Mouse (Mus musculus) myocyte (in vitro differentiated cells): ENCODE data around the gene Lyrm1. TPM values are rescaled to one million over a fixed set of nuclear protein-coding genes. Genes with fewer than 3 reads are reported as not detected.
A peak's percentile ranks its signal among the peaks of the same experiment; 100 is the strongest.

Experiments
- H3K27me3 ChIP-seq: one replicate; pipeline ENCODE4 v1.6.1; 2011; ENCODE audit not compliant: control insufficient read depth, insufficient read depth, insufficient read length
- H3K36me3 ChIP-seq: one replicate; pipeline ENCODE4 v1.6.1; 2011; ENCODE audit not compliant: control insufficient read depth, insufficient read depth
- H3K4me2 ChIP-seq: one replicate; pipeline ENCODE4 v1.6.1; 2011; ENCODE audit warnings: low read depth, control low read depth
- H3K4me3 ChIP-seq: one replicate; pipeline ENCODE4 v1.5.1; 2011; ENCODE audit warnings: mild to moderate bottlenecking, control low read depth, moderate library complexity
- H3K79me2 ChIP-seq: one replicate; pipeline ENCODE4 v1.6.1; 2011; ENCODE audit not compliant: control insufficient read depth, insufficient read depth
- H3ac ChIP-seq: one replicate; pipeline ENCODE4 v1.6.1; 2011; ENCODE audit not compliant: control insufficient read depth, insufficient read length
- CEBPB ChIP-seq: IDR thresholded peaks from 2 replicates; pipeline ENCODE4 v1.6.1; 2011; ENCODE audit warnings: mild to moderate bottlenecking, moderate library complexity; ENCODE audit not compliant: poor library complexity, insufficient read depth, severe bottlenecking
- E2F4 ChIP-seq: IDR thresholded peaks from one replicate; pipeline ENCODE4 v1.6.1; 2011; ENCODE audit warnings: mild to moderate bottlenecking, control low read depth, moderate library complexity; ENCODE audit not compliant: insufficient read depth
- MAX ChIP-seq: IDR thresholded peaks from one replicate; pipeline ENCODE4 v1.6.1; 2011; ENCODE audit warnings: low read depth, mild to moderate bottlenecking, control low read depth
- MYOD1 ChIP-seq, 3 experiments: IDR thresholded peaks; one replicate each; pipeline ENCODE4 v1.6.1; 2011; ENCODE audit warnings: control low read depth in 2 of 3, low read depth in 2 of 3, mild to moderate bottlenecking in 2 of 3, moderate library complexity in 1 of 3; ENCODE audit not compliant: insufficient read length in 2 of 3, control insufficient read depth in 1 of 3
- MYOG ChIP-seq, 3 experiments: IDR thresholded peaks; one replicate each; pipeline ENCODE4 v1.6.1; 2011; ENCODE audit warnings: control low read depth in 2 of 3, low read depth in 2 of 3, mild to moderate bottlenecking in 2 of 3; ENCODE audit not compliant: insufficient read length in 2 of 3, control insufficient read depth in 1 of 3, insufficient read depth in 1 of 3
- POLR2A ChIP-seq: IDR thresholded peaks from one replicate; pipeline ENCODE4 v1.6.1; 2011; ENCODE audit warnings: low read depth, mild to moderate bottlenecking, control low read depth, moderate library complexity; ENCODE audit not compliant: insufficient read length
- POLR2AphosphoS2 ChIP-seq: IDR thresholded peaks from one replicate; pipeline ENCODE4 v1.6.1; 2011; ENCODE audit warnings: low read depth, control low read depth; ENCODE audit not compliant: insufficient read length
- REST ChIP-seq: IDR thresholded peaks from one replicate; pipeline ENCODE4 v1.6.1; 2011; ENCODE audit warnings: mild to moderate bottlenecking, control low read depth, moderate library complexity; ENCODE audit not compliant: insufficient read depth, insufficient read length
- SRF ChIP-seq: IDR thresholded peaks from one replicate; pipeline ENCODE4 v1.6.1; 2011; ENCODE audit warnings: low read depth; ENCODE audit not compliant: control insufficient read depth, insufficient read length
- TCF12 ChIP-seq: IDR thresholded peaks from one replicate; pipeline ENCODE4 v1.6.1; 2011; ENCODE audit warnings: mild to moderate bottlenecking, control low read depth; ENCODE audit not compliant: poor library complexity, insufficient read depth, severe bottlenecking
- TCF3 ChIP-seq: IDR thresholded peaks from one replicate; pipeline ENCODE4 v1.6.1; 2011; ENCODE audit warnings: low read depth, control low read depth; ENCODE audit not compliant: insufficient read length
- USF1 ChIP-seq: IDR thresholded peaks from one replicate; pipeline ENCODE4 v1.6.1; 2011; ENCODE audit warnings: low read depth, mild to moderate bottlenecking, control low read depth, moderate library complexity
- polyA plus RNA-seq: library from polyadenylated mRNA; unstranded; fragments of >200 nt; fragmentation: generic; extraction: Trizol; gene quantifications from one replicate; pipeline ENCODE4 v1.2.1, GENCODE M21; 2012; ENCODE audit warnings: missing spikeins

Lyrm1 gene
- polyA plus RNA-seq, 1 experiment, result 5.2 TPM

DNA sequence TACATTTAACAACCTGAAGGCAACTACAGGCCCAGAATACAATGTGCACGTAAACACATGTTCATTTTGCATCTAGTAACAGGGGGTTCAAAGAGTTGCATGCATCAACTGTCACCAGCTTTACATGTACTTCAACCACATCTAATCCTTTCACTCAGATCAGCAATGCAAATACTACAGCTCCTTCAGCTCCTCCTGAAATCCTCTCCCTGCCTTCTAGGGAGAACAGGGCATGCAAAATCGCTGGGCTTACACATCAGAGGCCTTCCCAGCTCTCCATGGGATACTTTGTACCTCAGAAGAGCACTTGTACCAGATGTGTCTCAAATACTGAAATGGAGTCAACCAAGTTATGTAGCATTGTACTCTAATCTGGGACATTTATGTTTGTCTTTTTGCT is 22.6 kb upstream of the Lyrm1 start:
- H3K4me2 ChIP-seq, result no peak overlapping the region
- H3K4me3 ChIP-seq, result no peak overlapping the region
- H3K36me3 ChIP-seq, result peaks cover 5% of the 10 kb centered on the region
- TF ChIP-seq TCF3, result no peak
- no peak for TF ChIP-seq POLR2AphosphoS2
- no peak for TF ChIP-seq REST
- TF ChIP-seq MAX, result no peak
- no peak for TF ChIP-seq E2F4
- no peak for TF ChIP-seq CEBPB
- no peak for TF ChIP-seq TCF12
- TF ChIP-seq MYOG (IDR thresholded peaks at IDR 0.05; ENCODE audit: control insufficient read depth in 1 of 3, insufficient read depth in 1 of 3, insufficient read length in 2 of 3, low read depth in 2 of 3), result no peak
- TF ChIP-seq USF1, result no peak
- TF ChIP-seq MYOD1 (IDR thresholded peaks at IDR 0.05; ENCODE audit: control insufficient read depth in 1 of 3, insufficient read length in 2 of 3, low read depth in 2 of 3), result no peak
- TF ChIP-seq SRF, result no peak
- TF ChIP-seq POLR2A, result no peak
- H3K79me2 ChIP-seq, result peaks cover 60% of the 10 kb centered on the region
- H3ac ChIP-seq, result no peak overlapping the region
- H3K27me3 ChIP-seq, result no peaks in the 10 kb centered on the region

DNA sequence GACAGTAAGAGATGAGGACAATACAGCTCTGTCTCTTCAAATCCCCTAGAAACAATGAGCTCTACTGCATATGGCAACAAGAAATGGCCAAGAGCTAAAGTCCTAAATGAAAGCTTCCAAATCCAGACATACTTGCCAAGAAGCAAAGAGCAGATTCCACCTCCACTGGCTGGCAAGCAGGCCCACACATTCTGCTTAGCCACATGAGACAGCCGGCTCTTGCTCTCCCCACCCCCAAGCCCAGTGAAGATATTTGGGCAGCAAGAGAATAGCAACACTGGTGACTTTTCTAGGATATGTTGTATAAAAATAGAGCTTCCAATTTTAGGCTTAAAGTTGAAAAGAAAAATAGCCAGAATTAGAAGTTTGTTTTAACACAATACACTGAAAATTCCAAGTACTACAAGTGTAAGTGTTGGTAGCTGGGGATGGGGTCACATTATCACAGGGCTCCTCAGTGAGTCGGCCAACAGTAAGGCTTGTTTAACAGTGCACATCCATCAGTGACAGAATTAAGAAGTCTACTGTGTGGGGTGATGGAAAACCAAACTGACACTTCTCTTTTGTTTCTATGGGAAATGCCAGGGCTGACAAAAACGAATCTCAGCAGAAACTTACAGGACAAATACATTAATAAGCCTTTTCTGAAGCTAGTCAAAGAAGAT is 19.8 kb upstream of the Lyrm1 start:
- Histone ChIP-seq H3K4me3 (no peak overlapping the region), H3K36me3 (peaks cover 5% of the 10 kb centered on the region), H3K27me3 (no peaks in the 10 kb centered on the region), H3K4me2 (peak overlapping the region; percentile 41), H3ac (no peak overlapping the region), H3K79me2 (peaks cover 53% of the 10 kb centered on the region)
- peak in 1 of 3 experiments; percentile 27 for TF ChIP-seq MYOG (IDR thresholded peaks at IDR 0.05; ENCODE audit: control insufficient read depth in 1 of 3, insufficient read depth in 1 of 3, insufficient read length in 2 of 3, low read depth in 2 of 3)
- peak in 1 of 3 experiments; percentile 24 for TF ChIP-seq MYOD1 (IDR thresholded peaks at IDR 0.05; ENCODE audit: control insufficient read depth in 1 of 3, insufficient read length in 2 of 3, low read depth in 2 of 3)
- TF ChIP-seq TCF12, result no peak

DNA sequence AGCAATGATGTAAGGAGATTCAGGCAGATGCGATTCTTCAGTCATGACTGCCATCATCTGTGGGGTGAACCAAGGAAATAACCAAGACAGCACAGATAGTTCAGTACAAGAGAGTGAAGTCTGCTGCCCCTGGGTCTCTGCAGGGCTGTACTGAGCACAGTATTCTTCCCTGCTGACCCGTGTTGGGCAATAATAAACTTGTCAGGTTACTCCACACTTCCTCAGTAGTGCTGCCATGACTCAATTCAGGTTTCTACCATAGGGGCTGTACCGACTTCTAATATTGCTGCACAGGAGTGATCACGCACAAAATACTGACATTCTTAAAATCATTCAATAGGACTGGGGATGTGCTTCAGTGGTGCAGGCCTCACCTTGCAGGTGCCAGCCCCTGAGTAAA is 16.5 kb upstream of the Lyrm1 start:
- Histone ChIP-seq H3K79me2 (peaks cover 59% of the 10 kb centered on the region), H3K4me2 (no peak overlapping the region), H3K27me3 (no peaks in the 10 kb centered on the region), H3K4me3 (no peak overlapping the region), H3K36me3 (peaks cover 3% of the 10 kb centered on the region), H3ac (no peak overlapping the region)
- TF ChIP-seq MYOD1 (IDR thresholded peaks at IDR 0.05; ENCODE audit: control insufficient read depth in 1 of 3, insufficient read length in 2 of 3, low read depth in 2 of 3) (no peak), TCF12 (no peak), POLR2A (no peak), TCF3 (no peak), MYOG (IDR thresholded peaks at IDR 0.05; ENCODE audit: control insufficient read depth in 1 of 3, insufficient read depth in 1 of 3, insufficient read length in 2 of 3, low read depth in 2 of 3) (no peak), USF1 (no peak), SRF (no peak), E2F4 (no peak), REST (no peak), POLR2AphosphoS2 (no peak), MAX (no peak), CEBPB (no peak)

DNA sequence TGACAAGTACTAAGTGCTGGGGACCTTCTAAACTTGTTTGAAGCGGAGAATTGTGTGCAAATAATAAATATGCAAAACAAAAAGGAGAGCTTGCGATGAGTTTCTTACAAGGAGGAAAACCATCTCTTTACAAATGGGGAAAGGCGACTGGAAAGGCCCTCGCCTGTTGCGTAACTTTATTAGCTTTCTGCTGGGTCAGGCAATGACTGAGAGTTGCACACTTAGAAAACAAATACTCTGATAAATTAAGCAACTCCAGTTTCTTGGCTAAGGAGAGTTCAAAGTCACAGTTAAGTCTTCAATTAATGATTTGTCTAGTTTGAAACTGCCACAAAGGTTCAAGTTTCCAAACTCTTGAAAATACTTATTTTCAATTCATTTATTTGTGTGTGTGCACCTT is 15.3 kb upstream of the Lyrm1 start:
- TF ChIP-seq TCF12, result no peak
- TF ChIP-seq MYOG (IDR thresholded peaks at IDR 0.05; ENCODE audit: control insufficient read depth in 1 of 3, insufficient read depth in 1 of 3, insufficient read length in 2 of 3, low read depth in 2 of 3), result no peak
- TF ChIP-seq POLR2AphosphoS2, result no peak
- TF ChIP-seq SRF, result no peak
- TF ChIP-seq MAX, result no peak
- TF ChIP-seq POLR2A, result no peak
- Histone ChIP-seq H3K4me3 (no peak overlapping the region), H3K27me3 (no peaks in the 10 kb centered on the region), H3K79me2 (peaks cover 60% of the 10 kb centered on the region), H3K4me2 (no peak overlapping the region), H3K36me3 (no peaks in the 10 kb centered on the region), H3ac (no peak overlapping the region)

DNA sequence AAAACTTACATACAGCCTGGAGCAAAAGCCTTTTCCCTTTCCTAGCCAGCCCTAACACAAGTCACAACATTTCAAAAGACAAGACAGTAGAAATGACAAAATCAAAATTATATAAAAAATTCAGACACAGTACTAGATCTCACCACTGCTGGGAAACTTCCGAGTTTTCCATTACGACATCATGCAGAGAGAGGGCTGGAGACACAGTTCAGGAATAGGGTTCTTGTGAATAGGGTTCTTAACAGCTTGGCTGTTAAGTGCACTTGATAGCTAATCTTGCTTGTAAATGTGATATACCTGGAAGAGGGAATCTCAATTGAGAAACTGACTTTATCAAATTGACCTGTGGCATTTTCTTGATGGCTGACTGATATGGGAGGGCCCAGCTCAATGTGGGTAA is 14.4 kb upstream of the Lyrm1 start:
- Histone ChIP-seq H3K4me3 (no peak overlapping the region), H3K36me3 (no peaks in the 10 kb centered on the region), H3K79me2 (peaks cover 54% of the 10 kb centered on the region), H3K4me2 (no peak overlapping the region), H3K27me3 (no peaks in the 10 kb centered on the region), H3ac (no peak overlapping the region)
- TF ChIP-seq TCF12 (no peak), MYOG (IDR thresholded peaks at IDR 0.05; ENCODE audit: control insufficient read depth in 1 of 3, insufficient read depth in 1 of 3, insufficient read length in 2 of 3, low read depth in 2 of 3) (no peak), SRF (no peak), TCF3 (no peak)
